Mouse (Mus musculus): ENCODE measurements at regions not wholly inside any gene's neighbourhood (a gene's known extent, or its start where the extent isn't known, plus 50 kb on each side); places are given as distances from the start of the nearest gene placed in this dataset.
A peak's percentile ranks its signal among the peaks of the same experiment; 100 is the strongest.

DNA sequence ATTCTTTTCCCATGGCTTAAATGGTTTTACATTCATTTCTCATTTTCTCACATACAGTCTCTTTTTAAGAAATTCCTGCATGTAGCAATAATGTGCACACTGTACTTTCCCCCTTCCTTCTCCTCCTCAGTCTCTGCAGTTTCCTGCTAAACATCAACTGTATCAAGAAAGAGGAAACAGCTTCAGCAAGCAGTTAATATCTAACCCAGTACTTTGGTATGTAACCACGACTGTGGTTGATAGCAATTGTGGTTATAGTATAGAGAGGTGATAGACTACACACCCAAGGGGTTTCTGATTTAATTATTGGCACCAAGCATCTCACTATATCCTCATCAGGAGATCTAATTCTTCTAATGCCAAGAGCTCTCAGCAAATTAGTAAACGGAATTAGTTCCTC, 52.8 kb upstream of the Eci2 start:
- DNase-seq, result no peak

DNA sequence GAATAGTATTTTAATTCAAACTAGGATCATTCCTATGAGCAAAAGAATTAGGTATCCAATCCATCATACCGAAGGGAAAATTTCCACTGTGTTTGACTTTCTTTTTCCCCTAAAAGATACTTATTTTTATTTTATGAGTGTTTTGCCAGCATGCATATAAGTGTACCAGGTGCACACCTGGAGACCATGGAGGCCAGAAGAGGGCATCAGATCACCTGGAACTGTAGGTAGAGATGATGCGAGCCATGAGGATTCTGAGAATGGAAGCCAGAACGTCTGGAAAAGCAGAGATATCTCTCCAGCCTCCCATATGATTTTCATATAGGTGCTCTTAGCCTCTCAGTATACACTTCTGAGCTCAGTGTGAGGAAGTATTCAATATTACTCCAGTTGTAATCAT, 58.5 kb upstream of the Eci2 start:
- no peak for DNase-seq

DNA sequence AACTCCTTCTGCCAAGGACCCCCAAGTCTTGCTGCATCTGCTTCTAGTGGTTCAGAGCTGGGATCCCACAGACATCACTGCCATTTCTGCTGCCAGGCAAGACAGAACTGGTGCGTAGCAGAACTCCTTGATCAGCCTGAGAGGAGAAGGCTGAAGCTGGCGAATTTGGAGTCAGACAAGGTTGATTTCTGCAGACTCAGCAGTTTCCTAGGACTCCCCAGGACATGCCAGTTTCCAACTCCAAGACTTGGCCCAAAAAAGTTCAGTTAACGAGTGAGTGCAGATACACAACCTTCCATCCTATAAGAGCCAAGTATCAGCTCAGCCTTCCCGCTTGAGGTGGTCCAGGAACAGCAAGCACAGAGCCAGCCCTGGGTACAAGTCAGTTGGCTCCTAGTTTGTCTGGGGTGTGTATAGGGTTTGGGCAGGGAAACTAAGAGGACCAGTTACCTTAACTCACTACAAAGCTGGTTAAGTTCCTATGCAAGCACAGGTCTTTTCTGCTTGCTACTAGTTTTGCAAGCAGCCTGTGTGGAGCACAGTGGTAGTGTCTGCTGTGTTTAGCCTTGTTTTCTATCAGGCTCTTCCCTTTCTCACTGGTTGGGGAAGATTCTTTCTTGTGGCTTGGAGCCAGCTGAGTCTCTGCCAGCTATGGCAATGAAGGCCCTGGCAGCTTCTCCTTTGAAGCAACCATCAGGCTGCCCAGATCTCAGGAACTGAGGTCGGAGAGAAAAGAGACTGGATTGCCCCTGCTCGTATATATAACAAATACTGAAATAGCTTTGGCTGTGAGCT, 60.5 kb upstream of the Eci2 start:
- DNase-seq, result peak; percentile 67

DNA sequence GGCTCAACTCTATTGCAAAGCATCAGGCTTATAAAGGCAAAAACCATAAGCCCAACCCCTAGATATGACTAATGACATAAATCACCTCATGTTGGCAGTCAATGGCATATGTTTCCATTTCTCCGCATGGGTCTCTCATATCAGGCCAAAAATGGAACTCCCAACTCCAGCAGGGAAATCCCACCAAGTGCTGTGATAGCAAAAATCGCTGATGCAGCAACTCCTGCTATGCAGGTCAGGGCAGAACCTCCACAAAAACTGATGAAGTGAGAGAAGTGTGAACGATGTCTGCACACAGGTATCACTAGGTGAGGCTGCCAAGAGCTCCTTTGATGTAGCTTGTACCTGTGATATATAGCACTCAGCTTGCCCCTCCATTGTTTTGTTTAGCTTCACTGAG, 64.3 kb upstream of the Eci2 start:
- DNase-seq, result no peak

DNA sequence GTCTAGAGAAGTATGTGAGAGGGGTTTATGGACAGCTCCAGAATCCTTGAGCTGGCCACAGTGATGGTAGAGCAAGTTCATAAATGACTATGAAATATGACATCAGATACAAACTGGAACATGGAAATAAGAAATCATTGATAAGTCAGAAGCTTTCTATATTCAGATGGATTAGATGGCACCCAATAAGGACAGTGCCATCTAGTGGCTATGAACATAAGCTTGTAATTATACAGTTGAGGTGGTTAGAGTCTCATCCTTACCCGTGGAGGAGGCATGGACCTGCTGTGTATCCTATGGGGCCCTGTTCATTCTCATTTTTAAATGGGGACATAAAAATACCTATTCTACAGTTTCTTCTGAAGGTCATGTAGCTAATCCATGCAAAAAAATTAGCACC, 92.9 kb upstream of the Eci2 start:
- no peak for DNase-seq

DNA sequence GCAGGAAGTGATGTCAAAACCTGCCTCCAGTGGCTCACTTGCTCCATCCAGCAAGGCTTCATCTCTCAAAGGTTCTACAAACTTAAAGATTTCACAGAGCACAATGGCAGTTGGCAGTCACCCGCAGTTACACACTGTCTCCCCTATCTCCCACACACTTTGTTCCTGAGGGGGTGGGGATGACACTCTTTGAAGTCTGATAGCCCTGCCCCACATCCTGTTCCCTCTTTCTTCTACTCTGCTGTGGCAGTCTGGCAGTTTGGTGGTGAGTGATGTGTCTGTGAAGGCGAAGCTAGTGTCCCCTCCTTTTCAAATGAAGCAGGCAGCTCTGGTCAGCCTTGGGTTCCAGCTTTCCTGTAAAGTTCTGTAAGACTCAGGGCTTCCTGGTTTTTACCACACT, 102.6 kb upstream of the Eci2 start:
- no peak for DNase-seq

DNA sequence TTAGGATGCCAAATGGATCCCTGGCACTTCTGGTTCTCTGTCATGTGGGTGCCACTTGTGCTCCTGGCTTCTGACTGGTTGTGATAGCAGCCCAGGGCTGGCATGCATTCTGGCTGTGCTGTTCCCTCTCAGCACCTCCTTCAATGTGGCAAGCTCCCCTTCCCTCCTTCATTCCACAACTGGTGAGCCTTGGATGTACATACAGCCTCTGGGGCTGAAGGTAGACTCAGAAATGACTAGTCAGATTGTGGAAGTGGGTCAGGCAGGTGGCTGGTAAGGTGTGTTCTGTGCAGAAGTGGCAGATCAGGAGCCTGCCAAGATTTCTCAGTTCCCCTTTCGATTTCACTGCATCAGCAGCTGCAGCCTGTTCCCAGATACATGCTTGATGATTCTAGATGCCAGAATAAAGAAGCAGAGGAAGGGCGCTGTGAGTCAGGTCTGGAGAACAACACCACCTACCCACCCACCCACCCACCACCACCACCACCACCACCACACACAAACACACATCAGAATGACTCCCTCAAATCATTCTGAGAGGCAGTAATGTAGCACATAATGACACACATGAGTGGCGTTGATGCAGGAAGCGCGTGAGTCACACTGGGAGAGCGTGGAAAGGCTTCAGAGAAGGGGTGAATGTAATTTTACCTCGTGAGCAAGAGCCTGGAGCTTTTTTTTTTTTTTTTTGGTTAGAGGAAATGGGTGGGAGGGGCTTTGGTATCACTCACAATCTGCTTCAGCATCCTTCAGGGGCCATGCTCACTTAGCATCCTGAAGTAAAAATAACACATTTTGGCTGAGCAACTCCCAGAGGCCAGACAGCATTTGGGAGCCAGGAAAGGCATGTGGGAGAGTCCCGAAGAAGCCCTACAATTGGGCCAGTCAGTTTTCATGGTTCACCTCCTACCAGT, 104.6 kb upstream of the Eci2 start:
- no peak for DNase-seq

DNA sequence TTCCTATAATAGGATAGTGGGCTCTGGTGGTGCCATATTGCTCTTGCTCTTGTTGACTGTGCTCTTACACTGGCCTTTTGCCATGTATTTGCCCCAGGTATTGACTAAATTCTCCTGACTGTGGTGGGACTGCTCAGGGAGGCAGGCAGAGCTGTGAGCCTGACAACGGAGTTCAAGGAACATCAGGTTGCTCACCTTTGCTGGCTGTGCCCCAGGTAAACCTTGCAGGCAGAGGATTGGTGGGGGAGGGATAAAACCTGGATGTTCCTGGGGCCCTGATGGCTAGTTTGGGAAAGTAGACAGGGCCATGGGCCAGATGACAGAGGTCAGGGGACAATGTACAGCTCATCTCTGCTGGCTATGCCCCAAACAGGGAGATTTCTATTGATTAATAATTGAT, 124.7 kb upstream of the Eci2 start:
- no peak for DNase-seq

DNA sequence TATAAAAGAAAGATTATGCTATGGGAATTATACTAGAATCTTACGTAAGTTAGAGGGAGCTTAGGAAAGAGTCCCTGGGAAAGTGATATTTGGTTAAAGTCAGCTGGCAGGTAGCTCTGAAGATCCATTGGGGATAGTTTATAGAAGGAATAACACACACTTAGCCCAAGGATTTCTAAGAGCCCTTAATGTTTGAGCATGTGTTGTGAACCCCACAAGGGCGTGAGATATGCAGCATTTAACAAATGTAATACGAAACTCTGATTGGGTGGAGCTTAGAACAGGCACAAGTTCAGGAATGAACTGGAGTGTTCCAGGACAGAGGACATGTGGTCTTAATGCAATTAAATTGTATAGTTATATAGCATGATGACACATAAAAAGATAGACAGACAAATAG, 132.6 kb upstream of the Eci2 start:
- no peak for DNase-seq

DNA sequence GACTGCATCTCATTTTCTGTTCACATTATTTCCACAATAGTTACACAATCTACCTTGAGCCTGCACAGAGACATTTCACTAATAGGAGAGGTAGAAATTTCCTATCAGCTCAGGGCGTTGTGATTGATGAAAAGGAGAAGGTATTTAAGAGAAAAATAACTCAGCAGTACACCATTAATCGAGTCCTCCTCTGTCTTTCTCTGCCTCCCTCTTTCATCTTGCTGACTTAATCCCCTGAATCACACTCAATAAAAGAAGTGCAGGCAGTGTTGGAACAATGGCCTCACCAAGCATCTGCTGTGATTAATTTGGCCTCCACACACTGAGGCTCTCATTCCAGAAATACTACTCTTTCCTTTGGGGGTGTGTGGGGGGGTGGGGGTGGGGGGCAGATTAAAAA, 133.9 kb upstream of the Eci2 start:
- DNase-seq, result no peak

DNA sequence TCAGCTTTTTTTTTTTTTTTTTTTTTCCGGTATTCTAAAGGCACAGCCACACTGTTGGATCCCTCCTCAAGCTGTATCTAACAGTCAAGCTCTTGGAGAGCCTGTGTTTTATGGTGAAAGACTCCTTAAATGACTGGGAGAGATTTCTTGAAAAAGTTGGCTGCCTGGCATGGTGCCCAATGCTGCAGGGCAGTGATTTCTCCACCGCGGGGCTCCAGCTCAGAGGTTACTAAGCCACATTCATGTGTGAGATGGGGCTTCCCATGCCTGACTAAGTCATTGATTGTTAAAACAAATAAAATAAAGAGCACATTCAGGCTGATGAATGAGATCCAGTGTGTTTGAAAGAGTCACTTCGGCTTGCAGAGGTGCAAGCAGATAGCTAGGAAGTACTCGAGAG, 139.2 kb upstream of the Eci2 start:
- DNase-seq, result no peak

DNA sequence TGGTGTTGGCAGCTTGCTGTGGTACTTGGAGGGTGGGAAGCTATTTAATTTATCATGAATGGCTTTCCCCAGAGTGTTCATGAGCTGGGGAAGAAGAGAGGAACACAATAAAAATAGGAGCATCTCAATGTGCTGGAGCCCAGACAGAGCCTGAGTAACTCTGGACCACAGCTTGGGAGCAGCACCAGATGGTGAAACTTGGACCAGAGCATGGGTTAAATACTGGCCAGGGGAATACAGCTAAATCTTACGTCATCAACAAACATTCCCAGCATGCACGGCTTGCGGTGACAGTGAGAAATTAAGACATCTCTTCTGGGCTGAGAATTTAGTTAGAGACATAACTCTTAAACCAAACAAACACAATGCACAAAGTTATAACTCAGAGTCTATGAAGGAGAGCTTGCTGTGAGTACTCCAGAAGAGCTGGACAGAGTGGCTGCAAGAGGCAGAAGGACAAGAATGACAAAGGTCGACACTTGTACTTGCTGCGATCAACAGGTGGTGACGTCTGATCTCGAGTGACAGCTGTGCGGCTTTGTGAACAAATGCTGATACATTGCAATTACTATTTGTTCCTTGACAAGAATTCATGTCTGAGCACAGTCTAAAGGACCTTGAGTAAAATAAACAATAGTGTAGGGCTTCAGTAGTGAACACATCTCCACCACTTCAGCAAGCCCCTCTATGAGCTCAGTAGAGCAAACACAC, 140.1 kb upstream of the Eci2 start:
- no peak for DNase-seq

DNA sequence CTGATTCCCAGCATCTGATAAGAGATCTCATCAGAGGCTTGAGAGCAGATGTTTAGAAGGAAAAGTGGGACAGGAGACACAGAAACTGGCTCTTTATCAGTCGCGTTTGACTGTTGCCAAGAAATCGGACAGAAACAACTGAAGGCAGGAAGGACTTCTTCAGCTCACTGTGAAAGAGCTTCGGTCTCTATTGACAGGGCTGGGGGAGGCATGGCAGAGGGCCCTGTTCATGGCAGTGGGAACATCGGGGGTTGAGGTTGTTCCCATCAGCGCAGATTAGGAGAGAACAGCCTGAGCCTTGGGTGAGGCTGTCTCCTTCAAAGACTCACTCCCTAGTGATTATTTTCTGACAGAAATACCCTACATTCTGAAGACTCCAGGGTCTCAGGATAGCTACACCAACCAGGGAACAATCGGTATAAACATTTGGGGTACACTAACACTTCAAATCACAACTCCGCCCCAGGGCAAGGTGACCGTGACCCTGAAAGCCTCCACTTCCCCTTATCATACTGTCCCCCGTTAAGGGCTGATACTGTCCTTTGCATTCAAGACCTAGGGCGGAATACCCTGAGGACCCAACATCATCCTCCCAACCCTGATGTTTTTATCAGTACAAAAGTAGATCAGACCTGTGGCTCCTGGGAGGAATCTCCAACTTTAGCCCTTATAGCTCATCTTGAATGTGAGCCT, 144.8 kb upstream of the Eci2 start:
- no peak for DNase-seq

DNA sequence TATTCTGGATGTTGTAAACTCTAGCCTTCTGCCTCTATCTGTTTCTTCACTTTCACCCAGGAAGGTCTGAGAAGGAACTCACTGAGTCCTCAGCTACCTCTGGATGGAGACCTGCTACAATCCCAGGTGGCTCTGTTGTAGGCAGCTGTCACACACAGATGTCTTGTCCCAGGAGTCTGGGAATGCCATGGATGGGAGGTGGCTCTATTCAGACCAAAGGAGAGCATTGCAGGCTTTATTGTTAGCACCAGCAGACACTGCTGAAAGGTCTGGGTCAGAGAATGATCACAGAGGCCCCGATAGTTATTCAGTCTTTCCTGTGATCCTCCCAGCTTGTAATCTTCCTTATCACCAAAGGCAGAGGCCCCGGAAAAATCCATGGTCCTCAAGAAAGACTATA, 146.6 kb upstream of the Eci2 start:
- no peak for DNase-seq

DNA sequence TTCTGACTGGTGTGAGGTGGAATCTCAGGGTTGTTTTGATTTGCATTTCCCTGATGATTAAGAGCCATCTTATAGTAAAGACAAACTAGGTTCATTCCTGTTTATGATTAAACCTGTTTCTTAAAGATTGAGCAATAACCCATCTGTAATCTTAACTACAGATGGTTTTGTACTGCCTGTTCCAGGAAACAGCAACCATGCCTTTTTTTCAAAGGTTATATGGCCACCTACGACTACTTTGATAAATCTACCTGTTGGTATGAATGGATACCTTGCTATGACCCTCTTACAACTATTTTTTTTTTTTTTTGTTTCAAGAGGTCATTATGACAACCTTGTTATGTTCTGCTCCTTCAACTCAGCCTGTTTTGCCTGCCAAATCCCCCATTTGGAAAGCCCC, 148.7 kb upstream of the Eci2 start:
- DNase-seq, result no peak

DNA sequence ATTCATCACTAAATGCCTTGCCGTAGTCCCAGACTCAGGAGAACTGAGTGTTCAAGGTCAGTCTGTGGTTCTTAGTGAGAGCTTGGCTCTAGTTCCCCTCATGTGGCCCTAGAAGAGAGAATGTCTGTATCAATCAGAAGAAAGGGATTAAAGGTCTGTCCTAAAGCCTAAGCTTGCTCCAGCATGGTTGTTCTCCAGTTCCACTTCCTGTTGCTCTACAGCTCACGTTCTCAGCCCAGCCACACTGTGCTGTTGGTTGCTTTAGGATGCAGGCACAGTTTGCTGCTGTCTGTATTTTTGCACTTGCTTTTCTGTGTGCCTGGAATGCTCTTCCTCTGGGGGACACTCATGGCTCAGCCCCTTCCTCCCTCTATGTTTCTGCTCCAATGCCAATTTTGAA, 150.4 kb upstream of the Eci2 start:
- DNase-seq, result no peak

DNA sequence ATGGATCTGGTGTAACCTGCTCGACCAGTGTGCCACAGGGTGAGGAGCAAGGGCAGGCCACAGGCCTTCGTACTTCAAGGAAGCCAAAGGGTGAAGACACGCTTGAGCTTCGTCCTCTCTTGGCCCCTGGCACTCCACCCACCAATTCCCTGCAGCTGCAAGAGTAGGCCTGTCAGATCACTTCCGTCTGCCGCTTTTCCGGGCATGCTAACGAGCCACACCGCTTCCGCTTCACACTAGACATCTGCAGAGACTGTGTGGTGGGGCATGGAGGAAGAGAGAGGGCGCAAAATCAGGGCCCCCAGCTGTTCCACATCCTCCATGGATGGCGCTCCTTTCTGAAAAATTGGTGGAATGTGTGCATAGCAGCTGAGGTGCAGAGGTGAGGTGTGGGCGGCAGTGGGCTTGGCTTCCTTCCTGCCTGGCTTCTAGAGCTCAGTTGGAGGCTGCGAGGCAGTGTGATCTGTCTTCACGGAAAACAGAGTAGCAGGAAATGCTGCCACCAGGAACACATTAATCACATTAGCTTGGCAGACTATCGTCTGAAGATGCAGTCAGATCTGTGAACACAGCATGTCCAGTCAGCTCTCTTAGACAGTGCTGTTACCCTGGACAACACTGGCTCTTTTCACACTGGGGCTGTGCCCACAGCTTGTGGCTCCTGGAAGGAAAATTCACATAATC, 162.3 kb upstream of the Eci2 start:
- DNase-seq, result peak; percentile 51

DNA sequence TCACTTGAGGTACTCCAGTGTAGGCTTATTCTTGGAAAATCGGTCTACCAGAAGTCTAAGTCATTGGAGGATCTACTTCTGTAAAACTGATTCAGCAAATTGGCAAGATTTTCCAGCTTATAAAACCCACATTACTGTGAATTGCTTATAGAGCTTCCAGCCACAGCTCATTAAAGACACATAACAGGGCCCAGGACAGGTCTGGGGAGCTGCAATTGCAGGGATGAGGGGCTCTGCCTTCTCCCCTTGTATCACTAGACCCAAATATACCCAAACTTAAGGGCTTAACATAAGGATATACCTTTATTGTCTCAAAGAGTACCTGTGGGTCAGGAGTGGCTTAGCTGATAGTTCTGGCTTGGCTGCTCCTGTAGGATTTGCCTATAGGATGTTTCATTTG, 175.2 kb upstream of the Eci2 start:
- DNase-seq, result no peak

DNA sequence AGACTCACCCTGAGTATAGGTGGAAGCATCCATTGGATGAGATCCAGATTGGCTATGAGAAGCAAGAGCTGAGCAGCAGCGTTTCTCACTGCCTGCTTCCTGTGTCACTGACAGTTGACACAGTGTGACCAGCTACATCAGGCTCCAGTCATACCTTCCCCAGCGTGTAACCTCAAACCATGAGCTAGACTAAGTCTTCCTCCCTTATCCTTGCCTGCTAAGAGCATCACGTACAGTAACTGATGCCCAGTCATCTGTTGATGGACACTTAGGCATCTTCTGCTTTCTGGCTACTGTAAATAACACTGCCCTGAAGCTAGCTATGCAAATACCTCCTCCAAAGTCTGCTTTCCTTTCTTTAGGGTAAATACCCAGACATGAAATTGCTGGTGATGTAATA, 181.4 kb upstream of the Eci2 start:
- DNase-seq, result no peak

DNA sequence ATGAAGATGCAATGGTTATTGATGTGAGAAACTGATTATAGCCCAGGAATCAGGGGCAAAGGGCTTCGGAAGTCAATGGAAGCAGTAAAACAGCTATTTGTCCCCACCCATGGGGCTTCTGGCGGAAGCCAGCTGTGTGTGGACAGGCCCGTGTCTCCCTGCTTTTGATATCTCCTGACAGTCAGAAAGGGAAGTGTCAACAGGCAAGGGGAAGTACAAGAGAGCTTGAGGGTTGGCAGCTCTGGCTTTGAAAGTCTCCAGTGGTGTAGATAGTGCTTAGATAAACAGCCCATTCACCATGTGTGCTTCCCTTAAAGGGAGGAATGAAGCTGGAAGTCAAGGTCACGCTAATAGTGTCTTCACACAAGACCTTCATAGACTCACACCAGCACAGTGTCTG, 182.7 kb upstream of the Eci2 start:
- DNase-seq, result no peak

DNA sequence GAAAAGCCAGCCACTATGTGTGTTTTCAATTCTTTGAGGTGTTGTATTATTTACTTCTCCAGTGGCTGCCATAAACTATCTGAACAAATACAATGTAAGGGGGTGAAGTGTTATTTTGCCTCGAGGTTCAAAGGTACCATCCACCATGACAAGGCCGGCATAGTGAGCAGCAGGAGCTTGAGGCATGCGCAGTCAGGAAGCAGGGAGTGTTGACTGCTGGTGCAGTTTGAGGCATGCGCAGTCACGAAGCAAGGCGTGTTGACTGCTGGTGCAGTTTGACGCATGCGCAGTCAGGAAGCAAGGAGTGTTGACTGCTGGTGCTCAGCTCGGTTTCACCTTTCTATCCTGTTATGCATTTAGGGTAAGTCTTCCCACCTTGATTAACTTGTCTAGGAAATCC, 184.9 kb upstream of the Eci2 start:
- DNase-seq, result no peak

DNA sequence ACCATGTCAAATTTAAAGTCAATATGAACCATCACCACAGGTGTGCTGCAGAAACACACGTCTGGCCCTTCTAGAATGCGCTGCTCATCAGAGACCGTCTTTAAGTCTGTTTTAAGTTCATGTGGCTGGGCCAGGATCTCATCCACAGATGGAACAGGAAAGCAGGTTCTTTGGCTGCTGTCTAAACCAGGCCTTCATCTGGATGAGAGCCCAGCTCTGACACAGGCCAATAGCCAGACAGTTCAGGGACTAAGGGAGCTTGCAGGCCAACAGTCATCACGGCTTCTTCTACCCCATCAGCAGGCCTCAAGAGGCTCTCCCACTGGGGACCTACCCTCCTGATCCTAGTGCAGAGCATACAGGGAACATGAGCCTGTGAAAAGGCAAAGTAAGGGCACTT, 185.4 kb upstream of the Eci2 start:
- DNase-seq, result no peak

DNA sequence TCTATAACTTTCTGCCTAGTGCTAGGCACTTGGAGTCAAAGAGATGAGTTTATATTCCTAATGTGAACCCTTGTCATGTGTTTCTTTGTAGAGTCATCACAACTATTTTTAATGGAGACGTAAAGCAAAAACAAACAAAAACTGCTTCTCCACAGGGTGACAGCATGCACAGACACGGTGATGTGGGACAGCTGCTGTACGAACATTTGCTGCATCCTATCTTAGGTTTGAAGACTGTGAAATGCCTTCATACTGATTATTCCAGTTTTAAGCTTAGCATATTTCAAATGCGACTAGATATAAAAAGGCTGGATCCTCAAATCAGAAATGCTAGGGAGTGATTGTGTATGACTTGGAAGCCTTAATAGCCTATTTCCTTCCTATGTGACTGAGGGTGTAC, 187.3 kb upstream of the Eci2 start:
- no peak for DNase-seq
